In the genomic region with DNA sequence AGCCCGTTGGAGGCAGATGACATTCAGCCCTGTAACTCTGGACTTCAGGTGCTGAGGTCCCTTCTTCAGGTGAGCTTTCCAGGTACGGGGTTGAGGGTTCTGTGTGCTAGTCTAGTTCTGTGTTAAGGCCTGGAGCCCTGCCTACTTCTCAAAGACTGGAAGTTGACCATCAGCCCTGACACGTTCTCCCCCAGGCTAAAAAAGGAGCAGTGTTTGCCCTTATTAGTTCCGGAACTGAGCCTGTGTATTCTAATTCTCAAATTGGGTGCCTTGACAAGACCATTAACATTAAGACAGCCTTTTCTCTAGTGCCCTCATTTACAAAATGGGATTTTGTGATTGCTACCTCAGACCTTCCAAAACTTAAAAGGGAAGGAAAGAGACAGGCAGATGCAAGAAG, we compare ENCODE assay signal across 27 mouse cellular contexts. TPM values are rescaled to one million over a fixed set of nuclear protein-coding genes. Genes with fewer than 3 reads are reported as not detected.
"Had no signal": no experiment of that assay in that cellular context is flagged by ENCODE, and none has a peak within 500 bp of the region (broad histone marks: within the 10 kb centered on the region; RNA-seq: fewer than 3 reads in every experiment).

No protein-coding gene starts in this region.

- H3K4me3 ChIP-seq: layer of hippocampus, adult 2 months; limb, embryonic 12.5 days; limb, embryonic 15.5 days; neural tube, embryonic 13.5 days; stomach, embryonic 15.5 days had no signal

- H3K4me2 ChIP-seq: limb, embryonic 12.5 days; limb, embryonic 15.5 days; liver, embryonic 11.5 days; lung, embryonic 14.5 days; neural tube, embryonic 13.5 days; stomach, embryonic 15.5 days had no signal

- DNase-seq: kidney, adult 2 months; kidney, postnatal 25 days; layer of hippocampus, adult 9-11 months; liver, postnatal 0 days; lung, embryonic 14.5 days; right cerebral cortex, postnatal 25 days; spleen, adult 18-20 months; thymus, postnatal 25 days had no signal

- H3K36me3 ChIP-seq: limb, embryonic 12.5 days; limb, embryonic 15.5 days; neural tube, embryonic 13.5 days; stomach, embryonic 15.5 days had no signal

- ATAC-seq: intestine, postnatal 0 days; liver, postnatal 0 days; lung, postnatal 0 days had no signal

- H3K27ac ChIP-seq: kidney, postnatal 0 days; layer of hippocampus, adult 2 months; limb, embryonic 12.5 days; limb, embryonic 15.5 days; liver, embryonic 14.5 days; macrophage; neural tube, embryonic 13.5 days; stomach, embryonic 15.5 days had no signal

- H3K9ac ChIP-seq: limb, embryonic 12.5 days; limb, embryonic 15.5 days; liver, embryonic 14.5 days; liver, postnatal 0 days; lung, embryonic 14.5 days; neural tube, embryonic 13.5 days; stomach, embryonic 15.5 days had no signal

- H3K9me3 ChIP-seq: limb, embryonic 12.5 days; limb, embryonic 15.5 days; neural tube, embryonic 13.5 days; stomach, embryonic 15.5 days had no signal

RNA-seq across cellular contexts. Expression of a gene that starts 3.7 kb away (rescaled TPM):
- total RNA-seq: layer of hippocampus, adult 2 months; layer of hippocampus, postnatal 25 days; left cerebral cortex, adult 18-20 months; left cerebral cortex, postnatal 25 days; megakaryocyte, adult 5-6 weeks; midbrain, postnatal 0 days had no signal
- polyA plus RNA-seq: intestine, postnatal 0 days; kidney, adult 2 months; kidney, embryonic 14.5 days; kidney, postnatal 0 days; large intestine, adult 2 months; limb, embryonic 12.5 days; liver, embryonic 11.5 days; liver, postnatal 0 days; lung, embryonic 14.5 days; lung, postnatal 0 days; macrophage; midbrain, embryonic 14.5 days; midbrain, postnatal 0 days; neural tube, embryonic 13.5 days had no signal
